In genomic region chr16:90280515-90280914, GRCm38 (mm10) we compare ENCODE assay signal across 1 mouse cellular context.
TF ChIP-seq lines count a peak whose summit lies in the region.

No protein-coding gene starts in this region.

TF ChIP-seq in MEL, 35 proteins besides CTCF, POLR2A, EP300 and RAD21 (continued from another document):
- no peak for TF ChIP-seq RCOR1 (IDR thresholded peaks at IDR 0.05; ENCODE audit: low read depth, low read length)
- no peak for TF ChIP-seq NELFE (IDR thresholded peaks at IDR 0.05; ENCODE audit: low read depth, low read length)
- no peak for TF ChIP-seq ZMIZ1 (IDR thresholded peaks at IDR 0.05; ENCODE audit: low read depth, low read length)
- no peak for TF ChIP-seq MAX (IDR thresholded peaks at IDR 0.05; ENCODE audit: low read length)
- TF ChIP-seq USF2 (IDR thresholded peaks at IDR 0.05; ENCODE audit: borderline replicate concordance in 1 of 2, insufficient read depth in 1 of 2, low read depth in 1 of 2, low read length in 2 of 2) = no peak
- TF ChIP-seq UBTF (IDR thresholded peaks at IDR 0.05; ENCODE audit: borderline replicate concordance, insufficient read depth, low read depth, low read length) = no peak
- TF ChIP-seq TAL1 (IDR thresholded peaks at IDR 0.05; ENCODE audit: low read length) = no peak
- TF ChIP-seq USF1 (IDR thresholded peaks at IDR 0.05; ENCODE audit: low read depth, low read length) = no peak
- no peak for TF ChIP-seq E2F4 (IDR thresholded peaks at IDR 0.05; ENCODE audit: borderline replicate concordance, low read depth, low read length)
- TF ChIP-seq ZKSCAN1 (IDR thresholded peaks at IDR 0.05; ENCODE audit: low read depth, low read length) = no peak
